Mouse (Mus musculus): Measurements from ENCODE around the gene Gria4.

GRCm38 (mm10) chr9:4457644-4458043 is 338.4 kb downstream of the Gria4 start:
- TF ChIP-seq CTCF (IDR thresholded peaks at IDR 0.05; ENCODE audit: low read depth) (no peak), EP300 (optimal IDR thresholded peaks at IDR 0.05) (no peak)

Measured in stomach, postnatal 0 days (tissue).